Mouse (Mus musculus): Measurements from ENCODE around the gene Emc8.
A peak's percentile ranks its signal among the peaks of the same experiment; 100 is the strongest.

The Emc8 gene

GRCm38 (mm10) chr8:120633665-120634271, 34.6 kb downstream of the Emc8 start:
- DNase-seq: no peak

- DNase-seq: no peak
These were observed 35.3 kb downstream of the Emc8 start for GRCm38 (mm10) chr8:120632969-120633664.

- no peak for DNase-seq
These were observed 36.7 kb downstream of the Emc8 start for GRCm38 (mm10) chr8:120631441-120632375.

GRCm38 (mm10) chr8:120630848-120631247, 37.5 kb downstream of the Emc8 start:
- DNase-seq: no peak

- DNase-seq: no peak
These were observed 38.3 kb downstream of the Emc8 start for GRCm38 (mm10) chr8:120630031-120630430.

GRCm38 (mm10) chr8:120627298-120627697, 41.1 kb downstream of the Emc8 start:
- no peak for DNase-seq

- no peak for DNase-seq
These were observed 41.9 kb downstream of the Emc8 start for GRCm38 (mm10) chr8:120626461-120626860.

GRCm38 (mm10) chr8:120623608-120624007, 44.8 kb downstream of the Emc8 start:
- no peak for DNase-seq

- no peak for DNase-seq
These were observed 46.2 kb downstream of the Emc8 start for GRCm38 (mm10) chr8:120622161-120622560.

- no peak for DNase-seq
These were observed 47.9 kb downstream of the Emc8 start for GRCm38 (mm10) chr8:120620441-120620840.

GRCm38 (mm10) chr8:120619235-120620180, 48.9 kb downstream of the Emc8 start:
- DNase-seq: no peak

GRCm38 (mm10) chr8:120618110-120618509, 50.3 kb downstream of the Emc8 start:
- DNase-seq: peak; percentile 72

GRCm38 (mm10) chr8:120616663-120617626, 51.4 kb downstream of the Emc8 start:
- DNase-seq: no peak

GRCm38 (mm10) chr8:120614491-120614890, 53.9 kb downstream of the Emc8 start:
- no peak for DNase-seq

- no peak for DNase-seq
These were observed 57.5 kb downstream of the Emc8 start for GRCm38 (mm10) chr8:120610824-120611223.

GRCm38 (mm10) chr8:120607885-120608284, 60.5 kb downstream of the Emc8 start:
- DNase-seq: peak; percentile 78

- DNase-seq: no peak
These were observed 60.9 kb downstream of the Emc8 start for GRCm38 (mm10) chr8:120607460-120607859.

Data from thymus, postnatal 25 days (tissue).